Mouse (Mus musculus): ENCODE results near the gene Gm11032.
"Not testable (repeated sequence)": the region's sequence is repeated elsewhere in the genome, so short reads cannot be mapped to it uniquely, and the experiment has no call there.

Gm11032 gene

GRCm38 (mm10) chr11:4620017-4620485 is at the start of gene Gm11032:
TSS of gene Gm11032 (plus strand) at chr11:4620067.
- peak; percentile 6 to 15 for DNase-seq

- peak in 1 of 2 experiments; percentile 19 for DNase-seq
These were observed 48.4 kb upstream of the Gm11032 start for GRCm38 (mm10) chr11:4571491-4571901.

- not testable (repeated sequence) for DNase-seq
These were observed 43.7 kb upstream of the Gm11032 start for GRCm38 (mm10) chr11:4576090-4576732.

- no peak for DNase-seq
These were observed 42.8 kb upstream of the Gm11032 start for GRCm38 (mm10) chr11:4577079-4577478.

GRCm38 (mm10) chr11:4578682-4579081 is 41.2 kb upstream of the Gm11032 start:
- peak; percentile 34 to 47 for DNase-seq

GRCm38 (mm10) chr11:4591811-4592210 is 28.1 kb upstream of the Gm11032 start:
- DNase-seq, result no peak

GRCm38 (mm10) chr11:4593491-4593848 is 26.4 kb upstream of the Gm11032 start:
- no peak for DNase-seq

GRCm38 (mm10) chr11:4593849-4594607 is 25.8 kb upstream of the Gm11032 start:
- DNase-seq, result peak in 1 of 2 experiments; percentile 51

GRCm38 (mm10) chr11:4594608-4595500 is 25.0 kb upstream of the Gm11032 start, which contains the start of gene Mtmr3:
TSS of gene Mtmr3 (minus strand) at chr11:4594863.
- peak; percentile 96 to 97 for DNase-seq

- DNase-seq, result no peak
These were observed 21.5 kb upstream of the Gm11032 start for GRCm38 (mm10) chr11:4598411-4598810.

GRCm38 (mm10) chr11:4599916-4600315 is 20.0 kb upstream of the Gm11032 start:
- DNase-seq, result no peak

GRCm38 (mm10) chr11:4601890-4602289 is 18.0 kb upstream of the Gm11032 start:
- no peak for DNase-seq

GRCm38 (mm10) chr11:4602691-4603441 is 17.0 kb upstream of the Gm11032 start:
- peak; percentile 49 to 61 for DNase-seq

- no peak for DNase-seq
These were observed 15.4 kb upstream of the Gm11032 start for GRCm38 (mm10) chr11:4604441-4604840.

GRCm38 (mm10) chr11:4605414-4605813 is 14.5 kb upstream of the Gm11032 start:
- DNase-seq, result peak in 1 of 2 experiments; percentile 22

GRCm38 (mm10) chr11:4606541-4606940 is 13.3 kb upstream of the Gm11032 start:
- no peak for DNase-seq

- DNase-seq, result no peak
These were observed 8.0 kb upstream of the Gm11032 start for GRCm38 (mm10) chr11:4611904-4612303.

GRCm38 (mm10) chr11:4620501-4621108 is 738 bp downstream of the Gm11032 start:
- DNase-seq, result peak; percentile 21 to 23

- DNase-seq, result no peak
These were observed 2.0 kb downstream of the Gm11032 start for GRCm38 (mm10) chr11:4621866-4622265.

GRCm38 (mm10) chr11:4622442-4622986 is 2.6 kb downstream of the Gm11032 start:
- no peak for DNase-seq

GRCm38 (mm10) chr11:4622997-4623396 is 3.1 kb downstream of the Gm11032 start:
- no peak for DNase-seq

Data from cerebellum, postnatal 14 days (tissue).